Mouse (Mus musculus): ENCODE data around the gene Aqp7.

GRCm38 (mm10) chr4:41028272-41028671 is 19.7 kb downstream of the Aqp7 start:
- TF ChIP-seq POLR2A (IDR thresholded peaks at IDR 0.05; ENCODE audit: control insufficient read depth, extremely low read depth, insufficient read depth, low read length, poor library complexity): no peak
- no peak for TF ChIP-seq CTCF (IDR thresholded peaks at IDR 0.05; ENCODE audit: borderline replicate concordance, control insufficient read depth, extremely low read depth, insufficient read depth, low read length, poor library complexity)

Measured in thymus, adult 2 months (tissue).